Mouse (Mus musculus) CH12.LX (cell line): ENCODE measurements around the gene Cd200r3. TPM values are rescaled to one million over a fixed set of nuclear protein-coding genes. Genes with fewer than 3 reads are reported as not detected.

Experiments used
- DNase-seq: peaks from one replicate; pipeline ENCODE4 v3.0.0-alpha.2; 2013; ENCODE audit errors: extremely low read depth
- H3K27ac ChIP-seq: 2 replicates; pipeline ENCODE4 v1.5.1; 2012; ENCODE audit warnings: low read depth, mild to moderate bottlenecking, control low read depth, moderate library complexity; ENCODE audit not compliant: insufficient read depth
- H3K27me3 ChIP-seq: replicated peaks from 2 replicates; pipeline ENCODE3; 2012; ENCODE audit warnings: inconsistent platforms
- H3K36me3 ChIP-seq, 2 experiments: replicated peaks in 1 of 2; 2 replicates each; pipeline versions ENCODE3 to v1.6.1; 2012; ENCODE audit warnings: inconsistent platforms in 1 of 2, low read length in 1 of 2, mild to moderate bottlenecking in 1 of 2, mixed read lengths in 1 of 2, moderate library complexity in 1 of 2; ENCODE audit not compliant: control insufficient read depth in 1 of 2, insufficient read depth in 1 of 2
- H3K4me1 ChIP-seq, 2 experiments: 2 replicates each; pipeline ENCODE4 v1.6.1; 2012; ENCODE audit warnings: inconsistent platforms in 1 of 2, moderate library complexity in 1 of 2; ENCODE audit not compliant: insufficient read depth in 2 of 2, control insufficient read depth in 1 of 2
- H3K4me2 ChIP-seq: 2 replicates; pipeline ENCODE4 v1.6.1; 2012; ENCODE audit warnings: low read depth, mild to moderate bottlenecking, control low read depth; ENCODE audit not compliant: poor library complexity, insufficient read depth, severe bottlenecking
- H3K4me3 ChIP-seq, 3 experiments: fragments of 150-350 bp in 1 of 3; sonication (generic) in 1 of 3; replicated peaks in 1 of 3; 2 replicates each; pipeline versions ENCODE3 to v1.5.1; 2011 to 2012; ENCODE audit warnings: low read depth in 2 of 3, low read length in 2 of 3, mild to moderate bottlenecking in 2 of 3, moderate library complexity in 2 of 3, control low read depth in 1 of 3, improper control_type of control experiment in 1 of 3, inconsistent platforms in 1 of 3, mixed read lengths in 1 of 3; ENCODE audit not compliant: poor library complexity in 1 of 3
- H3K79me2 ChIP-seq: replicated peaks from 2 replicates; pipeline ENCODE4 v1.6.1; 2012; ENCODE audit warnings: mild to moderate bottlenecking, moderate library complexity; ENCODE audit not compliant: control insufficient read depth, poor library complexity, insufficient read depth, severe bottlenecking; ENCODE audit errors: extremely low read depth
- H3K9ac ChIP-seq: 2 replicates; pipeline ENCODE4 v1.6.1; 2012; ENCODE audit warnings: low read depth, mild to moderate bottlenecking, control low read depth, moderate library complexity; ENCODE audit not compliant: insufficient read depth
- H3K9me3 ChIP-seq: replicated peaks from 2 replicates; pipeline ENCODE3; 2012; ENCODE audit warnings: low read length, inconsistent platforms, mixed read lengths
- BHLHE40 ChIP-seq: IDR thresholded peaks from 2 replicates; pipeline ENCODE4 v1.6.1; 2011; ENCODE audit warnings: mild to moderate bottlenecking, low read depth, low read length, improper control_type of control experiment
- CHD1 ChIP-seq: IDR thresholded peaks from 2 replicates; pipeline ENCODE4 v1.6.1; 2012; ENCODE audit warnings: low read depth, low read length, improper control_type of control experiment, inconsistent platforms
- CHD2 ChIP-seq: IDR thresholded peaks from 2 replicates; pipeline ENCODE4 v1.6.1; 2011; ENCODE audit warnings: low read length, improper control_type of control experiment
- CTCF ChIP-seq, 2 experiments: IDR thresholded peaks in 1 of 2; conservative IDR thresholded peaks in 1 of 2; 2 replicates each; pipeline ENCODE4 v1.5.1; 2011 to 2012; ENCODE audit warnings: low read depth in 2 of 2, low read length in 2 of 2, improper control_type of control experiment in 1 of 2, inconsistent platforms in 1 of 2, mild to moderate bottlenecking in 1 of 2, moderate library complexity in 1 of 2
- E2F4 ChIP-seq: IDR thresholded peaks from 2 replicates; pipeline ENCODE4 v1.6.1; 2011; ENCODE audit warnings: low read depth, low read length, improper control_type of control experiment; ENCODE audit not compliant: insufficient replicate concordance
- ELF1 ChIP-seq: IDR thresholded peaks from 2 replicates; pipeline ENCODE4 v1.6.1; 2014; ENCODE audit warnings: low read depth, mild to moderate bottlenecking, inconsistent platforms, low read length, improper control_type of control experiment
- ETS1 ChIP-seq: conservative IDR thresholded peaks from 2 replicates; pipeline ENCODE4 v1.6.1; 2012; ENCODE audit warnings: low read depth, mild to moderate bottlenecking, inconsistent platforms, low read length, improper control_type of control experiment, moderate library complexity
- GABPA ChIP-seq: IDR thresholded peaks from 2 replicates; pipeline ENCODE4 v1.6.1; 2012; ENCODE audit warnings: low read depth, low read length, improper control_type of control experiment, inconsistent platforms; ENCODE audit not compliant: insufficient replicate concordance
- HCFC1 ChIP-seq: IDR thresholded peaks from 2 replicates; pipeline ENCODE4 v1.6.1; 2012; ENCODE audit warnings: low read depth, mild to moderate bottlenecking, inconsistent platforms, low read length, improper control_type of control experiment
- IRF4 ChIP-seq: IDR thresholded peaks from 2 replicates; pipeline ENCODE4 v1.6.1; 2014; ENCODE audit warnings: low read depth, mild to moderate bottlenecking, inconsistent platforms, low read length, improper control_type of control experiment
- JUN ChIP-seq: IDR thresholded peaks from 2 replicates; pipeline ENCODE4 v1.6.1; 2011; ENCODE audit warnings: low read depth, mild to moderate bottlenecking, low read length, improper control_type of control experiment, moderate library complexity; ENCODE audit not compliant: insufficient read depth
- JUND ChIP-seq: conservative IDR thresholded peaks from 2 replicates; pipeline ENCODE4 v1.6.1; 2011; ENCODE audit warnings: low read depth, low read length, improper control_type of control experiment
- KAT2A ChIP-seq: IDR thresholded peaks from 2 replicates; pipeline ENCODE4 v1.6.1; 2012; ENCODE audit warnings: low read length, improper control_type of control experiment, inconsistent platforms; ENCODE audit not compliant: insufficient replicate concordance
- MAFK ChIP-seq: IDR thresholded peaks from 2 replicates; pipeline ENCODE4 v1.6.1; 2011; ENCODE audit warnings: low read length, improper control_type of control experiment; ENCODE audit not compliant: insufficient replicate concordance
- MAX ChIP-seq: IDR thresholded peaks from 2 replicates; pipeline ENCODE4 v1.6.1; 2011; ENCODE audit warnings: low read length, improper control_type of control experiment
- MAZ ChIP-seq: IDR thresholded peaks from 2 replicates; pipeline ENCODE4 v1.6.1; 2012; ENCODE audit warnings: low read depth, mild to moderate bottlenecking, inconsistent platforms, low read length, improper control_type of control experiment, moderate library complexity
- MEF2A ChIP-seq: IDR thresholded peaks from 2 replicates; pipeline ENCODE4 v1.6.1; 2014; ENCODE audit warnings: low read depth, mild to moderate bottlenecking, inconsistent platforms, low read length, improper control_type of control experiment, borderline replicate concordance
- MXI1 ChIP-seq: IDR thresholded peaks from 2 replicates; pipeline ENCODE4 v1.6.1; 2011; ENCODE audit warnings: mild to moderate bottlenecking, low read depth, low read length, improper control_type of control experiment
- MYC ChIP-seq: IDR thresholded peaks from 2 replicates; pipeline ENCODE4 v1.6.1; 2011; ENCODE audit warnings: low read depth, mild to moderate bottlenecking, improper control_type of control experiment, low read length
- NELFE ChIP-seq: IDR thresholded peaks from 2 replicates; pipeline ENCODE4 v1.6.1; 2011; ENCODE audit warnings: low read depth, low read length, improper control_type of control experiment
- NRF1 ChIP-seq: IDR thresholded peaks from 2 replicates; pipeline ENCODE4 v1.6.1; 2014; ENCODE audit warnings: low read depth, mild to moderate bottlenecking, inconsistent platforms, low read length, improper control_type of control experiment, moderate library complexity
- PAX5 ChIP-seq: IDR thresholded peaks from 2 replicates; pipeline ENCODE4 v1.6.1; 2012; ENCODE audit warnings: low read length, inconsistent platforms, mixed read lengths
- POLR2A ChIP-seq: IDR thresholded peaks from 2 replicates; pipeline ENCODE4 v1.6.1; 2011; ENCODE audit warnings: low read depth, mild to moderate bottlenecking, improper control_type of control experiment, low read length
- POLR2AphosphoS2 ChIP-seq: IDR thresholded peaks from 2 replicates; pipeline ENCODE4 v1.6.1; 2011; ENCODE audit warnings: low read depth, low read length, improper control_type of control experiment
- RAD21 ChIP-seq: IDR thresholded peaks from 2 replicates; pipeline ENCODE4 v1.6.1; 2011; ENCODE audit warnings: low read depth, mild to moderate bottlenecking, low read length, improper control_type of control experiment, moderate library complexity
- RCOR1 ChIP-seq: conservative IDR thresholded peaks from 2 replicates; pipeline ENCODE4 v1.6.1; 2012; ENCODE audit warnings: low read depth, mild to moderate bottlenecking, inconsistent platforms, low read length, improper control_type of control experiment
- SIN3A ChIP-seq: IDR thresholded peaks from 2 replicates; pipeline ENCODE4 v1.6.1; 2012; ENCODE audit warnings: low read length, improper control_type of control experiment, inconsistent platforms
- SMC3 ChIP-seq: IDR thresholded peaks from 2 replicates; pipeline ENCODE4 v1.6.1; 2011; ENCODE audit warnings: low read depth, low read length, improper control_type of control experiment
- TBP ChIP-seq: conservative IDR thresholded peaks from 2 replicates; pipeline ENCODE4 v1.6.1; 2011; ENCODE audit warnings: low read depth, low read length, improper control_type of control experiment
- TCF12 ChIP-seq: IDR thresholded peaks from 2 replicates; pipeline ENCODE4 v1.6.1; 2014; ENCODE audit warnings: low read depth, mild to moderate bottlenecking, inconsistent platforms, low read length, improper control_type of control experiment
- UBTF ChIP-seq: IDR thresholded peaks from 2 replicates; pipeline ENCODE4 v1.6.1; 2012; ENCODE audit warnings: low read depth, mild to moderate bottlenecking, inconsistent platforms, low read length, improper control_type of control experiment, moderate library complexity
- USF1 ChIP-seq: IDR thresholded peaks from 2 replicates; pipeline ENCODE4 v1.6.1; 2014; ENCODE audit warnings: low read depth, mild to moderate bottlenecking, inconsistent platforms, low read length, improper control_type of control experiment
- USF2 ChIP-seq: conservative IDR thresholded peaks from 2 replicates; pipeline ENCODE4 v1.6.1; 2011; ENCODE audit warnings: low read depth, low read length, improper control_type of control experiment
- ZC3H11A ChIP-seq: IDR thresholded peaks from 2 replicates; pipeline ENCODE4 v1.6.1; 2012; ENCODE audit warnings: low read depth, mild to moderate bottlenecking, inconsistent platforms, low read length, improper control_type of control experiment
- ZKSCAN1 ChIP-seq: IDR thresholded peaks from 2 replicates; pipeline ENCODE4 v1.6.1; 2012; ENCODE audit warnings: low read depth, inconsistent platforms, low read length, improper control_type of control experiment, borderline replicate concordance
- ZMIZ1 ChIP-seq: IDR thresholded peaks from 2 replicates; pipeline ENCODE4 v1.6.1; 2012; ENCODE audit warnings: low read depth, mild to moderate bottlenecking, inconsistent platforms, low read length, improper control_type of control experiment
- ZNF384 ChIP-seq: IDR thresholded peaks from 2 replicates; pipeline ENCODE4 v1.6.1; 2012; ENCODE audit warnings: low read depth, low read length, improper control_type of control experiment, inconsistent platforms
- dilution Hi-C: fragments of 300-500 bp; cut with MboI; formaldehyde crosslinking; loops from 2 replicates; pipeline ENCODE4 v1.14.3; 2020; ENCODE audit warnings: low sequenced_read_pairs; ENCODE audit not compliant: extremely low pct_unique_long_range_greater_than_20kb, extremely low pct_ligation_motif_present
- in situ Hi-C: fragments of 300-500 bp; cut with MboI; formaldehyde crosslinking; loops from 3 replicates; pipeline ENCODE4 v1.14.3; 2019; ENCODE audit warnings: low sequenced_read_pairs, low pct_ligation_motif_present, low pct_unique_long_range_greater_than_20kb, mixed read lengths
- polyA plus RNA-seq: library from polyadenylated mRNA; unstranded; fragments of >175 nt; gene quantifications from 2 replicates; pipeline ENCODE4 v1.2.1, GENCODE M21; 2012; ENCODE audit warnings: low read depth; ENCODE audit not compliant: insufficient read length
- total RNA-seq, 2 experiments: library from RNA; depleted of rRNA; stranded (reverse); fragments of 300-350 nt in 1 of 2; fragments of >200 nt in 1 of 2; gene quantifications; 2 replicates each; pipeline ENCODE4 v1.2.3; 2012 to 2014

Cd200r3 gene
- total and polyA plus RNA-seq, 3 experiments = 5.0 to 17.6 (median 6.9) TPM

DNA sequence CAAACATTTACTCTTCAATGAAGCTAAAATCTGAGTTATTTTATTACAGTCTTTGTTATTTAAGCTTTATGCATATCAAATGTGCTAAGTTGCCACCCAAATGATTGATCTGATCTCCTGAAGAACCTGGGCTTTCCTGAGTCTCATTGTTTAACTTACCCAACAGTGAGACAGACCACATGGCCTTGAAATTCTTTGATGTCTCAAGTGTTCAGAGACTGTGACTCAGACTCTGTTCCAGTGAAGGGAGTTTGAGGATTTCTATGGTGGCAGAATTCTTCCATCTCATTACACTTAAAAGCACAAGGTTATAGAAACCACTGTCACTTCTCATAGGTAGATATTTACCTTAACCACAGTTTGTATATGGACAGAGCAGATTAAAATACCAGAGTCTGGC, 32.6 kb downstream of the Cd200r3 start:
- TF ChIP-seq BHLHE40 = 0 out of 2 replicates have a peak, but pooled peaks have one; percentile 1
- no peak for TF ChIP-seq PAX5
- TF ChIP-seq UBTF = no peak
- no peak for TF ChIP-seq MAFK
- peak; percentile 1; the same call in 1 of the 2 replicates for TF ChIP-seq TCF12
- TF ChIP-seq NELFE = no peak
- no peak for TF ChIP-seq SIN3A
- TF ChIP-seq HCFC1 = no peak
- TF ChIP-seq NRF1 = no peak
- TF ChIP-seq CHD2 = no peak
- TF ChIP-seq ETS1 = no peak; the same call in 1 of the 2 replicates
- TF ChIP-seq SMC3 = no peak
- no peak for TF ChIP-seq MEF2A
- 0 out of 2 replicates have a peak, but pooled peaks have one; percentile 22 for TF ChIP-seq POLR2AphosphoS2
- no peak for TF ChIP-seq CHD1
- peak; percentile 25; the same call in 1 of the 2 replicates for TF ChIP-seq POLR2A
- 0 out of 2 replicates have a peak, but pooled peaks have one; percentile 38 for TF ChIP-seq JUND
- no peak for TF ChIP-seq RCOR1
- no peak for TF ChIP-seq ZNF384
- no peak for TF ChIP-seq RAD21
- no peak for TF ChIP-seq MXI1
- no peak for TF ChIP-seq JUN
- TF ChIP-seq IRF4 = 0 out of 2 replicates have a peak, but pooled peaks have one; percentile 7
- no peak for TF ChIP-seq GABPA
- TF ChIP-seq MAX = peak; percentile 69
- TF ChIP-seq ZC3H11A = no peak
- no peak for TF ChIP-seq ZKSCAN1
- no peak for TF ChIP-seq ELF1
- TF ChIP-seq USF2 = peak; percentile 31; the same call in 1 of the 2 replicates
- TF ChIP-seq USF1 = no peak
- no peak for TF ChIP-seq MAZ
- TF ChIP-seq MYC = peak; percentile 74
- TF ChIP-seq CTCF (conservative IDR thresholded peaks at IDR 0.05 in 1 of 2, IDR thresholded peaks at IDR 0.05 in 1 of 2; ENCODE audit: low read depth in 2 of 2, low read length in 2 of 2) = no peak
- TF ChIP-seq KAT2A = no peak
- no peak for TF ChIP-seq E2F4
- TF ChIP-seq TBP = 0 out of 2 replicates have a peak, but pooled peaks have one; percentile 49
- no peak for TF ChIP-seq ZMIZ1
- TF ChIP-seq, all 38 proteins: peak for 10
- H3K27me3 ChIP-seq = no peaks in the 10 kb centered on the region
- peaks cover 16 to 62% of the 10 kb centered on the region in 2 experiments for H3K4me1 ChIP-seq

More for the DNA sequence above, 32.6 kb downstream of the Cd200r3 start:
- H3K4me3 ChIP-seq = peak overlapping the region in 2 of 3 experiments; percentile 4 to 10
- H3K4me2 ChIP-seq = peak overlapping the region; percentile 88
- in situ Hi-C loops = no loop called here
- H3K79me2 ChIP-seq = peaks cover 9% of the 10 kb centered on the region
- peak overlapping the region; percentile 79 for H3K9ac ChIP-seq
- DNase-seq = no peak
- dilution Hi-C loops = no loop called here
- H3K36me3 ChIP-seq = no peaks in the 10 kb centered on the region
- H3K27ac ChIP-seq = peak overlapping the region; percentile 95
- H3K9me3 ChIP-seq = peaks cover 5% of the 10 kb centered on the region
